Mouse (Mus musculus): ENCODE results near the gene Usp7.
"Not testable (repeated sequence)": the region's sequence is repeated elsewhere in the genome, so short reads cannot be mapped to it uniquely, and the experiment has no call there.

Usp7 gene

GRCm38 (mm10) chr16:8757586-8757985 lies 34.5 kb downstream of the Usp7 start:
- in situ Hi-C loops (cut with MboI), result not testable (repeated sequence)

DNA sequence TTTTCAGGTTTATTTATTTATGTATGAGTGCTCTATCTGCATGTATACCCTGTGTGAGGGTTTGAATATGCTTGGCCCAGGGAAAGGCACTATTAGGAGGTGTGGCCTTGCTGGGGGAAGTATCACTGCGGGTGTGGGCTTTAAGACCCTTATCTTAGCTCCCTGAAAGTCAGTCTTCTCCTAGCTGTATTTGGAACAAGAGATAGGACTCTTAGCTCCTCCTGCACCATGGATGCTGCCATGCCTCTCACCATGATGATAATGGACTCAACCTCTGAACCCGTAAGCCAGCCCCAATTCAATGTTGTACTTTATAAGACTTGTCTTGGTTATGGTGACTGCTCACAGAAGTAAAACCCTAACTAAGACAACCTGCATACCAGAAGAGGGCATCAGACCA lies 39.8 kb downstream of the Usp7 start:
- in situ Hi-C loops (cut with MboI), result no loop called here

DNA sequence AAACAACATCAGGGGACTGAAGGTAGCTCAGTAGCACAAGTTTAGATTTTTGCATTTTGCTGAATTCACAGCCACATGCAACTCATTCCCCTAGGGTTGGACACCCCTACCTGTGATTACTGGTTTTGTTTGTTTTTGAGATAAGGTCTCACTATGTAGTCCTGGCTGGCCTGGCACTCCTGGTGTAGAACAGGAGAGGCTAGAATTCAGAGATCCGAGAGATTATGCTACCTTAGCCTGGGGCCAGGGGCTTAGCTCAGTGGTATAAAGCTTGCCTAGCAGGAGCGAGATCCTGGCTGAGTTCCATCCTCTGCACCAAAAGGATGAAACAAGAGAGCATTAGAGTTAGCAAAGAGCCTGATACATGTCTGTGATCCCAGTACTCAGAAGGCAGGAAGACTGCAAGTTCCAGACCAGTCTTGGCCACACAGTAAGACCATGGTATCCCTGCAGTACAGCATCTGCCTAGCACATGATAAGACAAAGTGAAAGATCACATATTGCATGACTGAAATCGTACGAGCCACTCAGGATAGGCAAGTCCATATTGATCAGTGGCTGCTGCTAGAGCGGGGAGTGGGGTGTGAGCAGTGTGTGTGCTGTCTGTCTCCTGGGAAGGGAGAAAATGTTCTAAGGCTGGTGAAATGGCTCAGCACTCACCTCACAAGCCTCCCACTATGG lies 40.4 kb downstream of the Usp7 start:
- in situ Hi-C loops (cut with MboI), result no loop called here

DNA sequence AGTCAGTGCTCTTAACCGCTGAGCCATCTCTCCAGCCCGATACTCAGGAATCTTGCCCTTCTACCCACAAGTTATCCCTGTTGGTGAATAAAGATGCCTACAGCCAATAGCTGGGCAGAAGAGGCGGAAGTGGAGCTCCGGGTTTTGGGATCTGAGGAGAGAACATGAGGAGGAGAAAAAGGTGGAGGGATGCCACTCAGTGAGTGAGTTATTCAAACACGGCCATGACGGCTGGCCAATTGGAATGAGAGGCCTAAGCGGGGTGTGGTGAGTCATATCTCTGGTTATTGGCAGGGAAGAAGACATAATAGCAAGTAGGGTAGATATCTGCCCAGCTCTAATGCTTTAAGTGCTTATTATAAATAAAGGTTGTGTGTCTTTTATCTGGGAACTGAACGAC lies 43.2 kb downstream of the Usp7 start:
- in situ Hi-C loops (cut with MboI), result no loop called here

DNA sequence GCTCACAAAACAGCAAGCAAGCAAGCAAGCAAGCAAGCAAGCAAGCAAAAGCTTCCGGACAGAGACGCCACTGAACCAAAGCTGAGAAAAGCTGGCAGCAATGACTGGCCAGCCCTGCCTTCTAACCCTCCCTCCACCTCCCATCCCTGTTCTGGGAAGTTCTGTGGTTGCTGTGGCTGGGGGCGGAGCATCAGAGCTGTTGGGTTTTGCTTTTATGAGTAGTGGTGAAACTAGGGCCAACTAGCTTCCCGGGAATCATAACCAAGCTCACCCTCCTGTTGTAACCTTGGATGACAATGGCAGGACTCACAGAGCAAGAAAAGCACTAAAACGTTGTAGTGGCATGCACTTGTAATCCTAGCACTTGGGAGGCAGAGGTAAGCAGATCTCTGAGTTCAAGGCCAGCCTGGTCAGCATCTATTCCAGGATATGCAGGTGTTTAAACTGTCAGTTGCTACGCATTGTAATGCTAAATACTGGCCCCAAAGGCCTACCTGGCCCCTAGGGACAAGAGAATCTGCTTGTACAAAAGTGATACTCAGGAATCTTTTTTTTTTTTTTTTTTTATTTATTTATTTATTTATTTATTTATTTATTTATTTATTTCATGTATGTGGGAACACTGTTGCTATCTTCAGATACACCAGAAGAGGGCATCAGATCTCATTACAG lies 43.8 kb downstream of the Usp7 start:
- in situ Hi-C loops (cut with MboI), result no loop called here

- in situ Hi-C loops (cut with MboI), result no loop called here
Observed at GRCm38 (mm10) chr16:8747772-8748171, 44.3 kb downstream of the Usp7 start.

- in situ Hi-C loops (cut with MboI), result no loop called here
Observed at GRCm38 (mm10) chr16:8746509-8746908, 45.6 kb downstream of the Usp7 start.

GRCm38 (mm10) chr16:8745751-8746150 lies 46.4 kb downstream of the Usp7 start:
- in situ Hi-C loops (cut with MboI), result no loop called here

DNA sequence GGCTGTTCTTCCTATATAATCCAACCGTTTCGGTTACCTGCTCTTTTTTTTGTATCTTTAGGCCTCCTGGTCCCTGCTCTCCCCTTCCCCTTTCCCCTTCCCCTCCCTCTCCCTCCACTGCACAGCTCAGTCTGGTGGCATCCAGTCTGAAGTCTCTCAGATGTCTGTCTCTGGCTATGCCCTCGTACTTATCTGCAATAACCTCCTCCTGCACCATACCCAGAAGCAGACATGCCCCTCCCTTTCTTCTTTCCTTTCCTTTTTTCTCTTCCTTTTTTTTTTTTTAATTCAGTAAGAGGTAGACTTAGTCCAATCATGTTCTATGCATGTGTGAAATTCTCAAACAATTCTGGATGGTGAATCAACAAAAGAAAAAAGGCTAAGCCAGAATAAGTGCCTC lies 48.1 kb downstream of the Usp7 start:
- in situ Hi-C loops (cut with MboI), result no loop called here

DNA sequence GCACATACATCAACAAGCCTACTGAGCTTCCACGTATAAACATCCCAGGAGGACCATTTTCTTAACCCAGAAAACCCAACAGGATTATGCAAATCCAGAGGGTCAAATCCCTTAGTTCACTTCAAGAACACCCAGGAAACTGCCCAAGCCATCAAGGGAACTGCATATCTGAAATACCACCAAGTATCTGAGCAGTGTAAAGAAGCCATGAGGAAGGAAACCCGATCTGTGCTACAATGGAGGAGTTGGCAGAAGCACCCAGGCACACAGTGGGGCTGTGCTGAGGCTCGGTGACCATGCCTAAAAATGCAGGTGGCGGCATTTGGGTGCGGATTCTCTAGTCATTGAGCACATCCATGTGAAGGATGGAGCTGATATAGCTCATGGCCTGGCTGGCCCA lies 50.4 kb downstream of the Usp7 start:
- in situ Hi-C loops (cut with MboI), result no loop called here

- in situ Hi-C loops (cut with MboI), result no loop called here
Observed at GRCm38 (mm10) chr16:8741110-8741509, 51.0 kb downstream of the Usp7 start.

GRCm38 (mm10) chr16:8738542-8739514 lies 53.3 kb downstream of the Usp7 start:
- in situ Hi-C loops (cut with MboI), result no loop called here

DNA sequence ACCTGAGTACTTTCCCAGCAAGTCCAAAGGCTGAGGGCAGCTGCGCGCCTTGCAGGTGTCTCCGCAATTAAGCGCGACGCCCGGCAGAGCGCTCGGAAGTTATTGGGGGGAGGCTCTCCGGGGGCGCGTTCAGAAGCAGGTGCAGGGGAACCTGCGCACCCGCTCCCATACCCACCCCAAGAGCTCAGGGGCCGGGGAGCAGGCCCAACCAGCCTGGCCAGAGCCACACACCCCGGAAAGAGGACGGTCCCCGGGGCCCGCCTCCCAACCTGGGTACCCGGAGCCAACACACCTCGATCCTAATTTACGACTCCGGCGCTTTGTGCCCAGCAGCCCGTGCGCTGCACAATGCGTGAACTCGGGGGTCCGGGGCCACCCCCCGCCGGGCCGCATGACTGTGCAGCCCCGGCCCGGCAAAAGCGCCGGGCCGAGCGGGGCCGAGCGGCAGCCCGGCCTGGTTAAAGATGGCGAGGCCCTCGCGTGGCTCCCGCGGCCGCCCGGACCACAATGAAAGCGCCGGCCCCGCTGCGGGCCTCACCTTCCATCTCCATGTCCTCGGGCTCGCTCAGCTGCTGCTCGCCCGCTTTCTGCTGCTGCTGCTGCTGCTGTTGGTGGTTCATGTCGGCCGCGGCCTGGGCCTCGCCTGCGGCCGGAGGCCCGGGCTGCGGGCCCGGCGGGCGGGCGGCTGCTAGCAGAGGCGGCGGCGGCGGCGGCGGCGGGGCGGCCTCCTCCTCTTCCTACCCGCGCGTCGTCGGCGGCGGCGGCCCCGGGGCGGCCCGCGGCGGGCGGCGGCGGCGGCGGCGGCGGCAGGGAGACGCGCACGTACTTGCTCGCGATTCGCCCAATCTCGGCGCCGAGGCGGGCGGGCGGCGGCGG lies 54.2 kb downstream of the Usp7 start:
- in situ Hi-C loops (cut with MboI), result no loop called here

DNA sequence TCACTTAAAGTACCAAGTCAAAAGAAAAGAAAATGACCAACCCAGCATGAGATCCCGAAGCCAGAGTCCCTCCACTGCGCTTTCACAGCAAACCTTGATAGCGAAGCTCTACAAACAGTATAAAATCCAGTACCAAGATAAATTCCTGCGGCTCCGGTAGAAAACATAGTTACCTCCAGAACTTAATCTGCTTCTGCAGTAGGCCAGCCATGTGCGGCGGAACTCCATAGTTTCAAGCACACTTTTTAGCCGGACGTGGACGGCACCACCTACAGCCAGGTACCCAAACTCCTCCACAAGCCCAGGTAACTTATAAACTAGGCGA lies 54.8 kb downstream of the Usp7 start:
- in situ Hi-C loops (cut with MboI), result no loop called here

DNA sequence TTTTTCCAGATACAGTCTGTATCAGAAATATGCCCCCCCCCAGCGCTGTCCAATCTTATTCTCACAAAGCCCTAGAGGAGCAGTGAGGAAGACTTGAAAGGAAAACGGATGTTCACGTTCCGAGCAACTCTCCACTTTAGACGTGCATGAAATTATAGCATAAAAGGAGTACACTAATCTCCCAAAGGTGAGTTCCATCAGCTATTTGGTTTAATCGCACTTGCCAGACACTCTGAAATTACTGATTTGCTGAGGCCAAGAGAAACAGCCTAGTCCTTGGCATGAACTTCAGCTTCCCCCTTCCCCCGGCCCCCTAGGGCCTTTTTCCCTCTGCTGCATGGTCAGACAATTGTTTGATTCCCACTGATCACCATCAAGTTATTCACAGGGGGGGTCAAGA lies 55.4 kb downstream of the Usp7 start:
- in situ Hi-C loops (cut with MboI), result no loop called here

DNA sequence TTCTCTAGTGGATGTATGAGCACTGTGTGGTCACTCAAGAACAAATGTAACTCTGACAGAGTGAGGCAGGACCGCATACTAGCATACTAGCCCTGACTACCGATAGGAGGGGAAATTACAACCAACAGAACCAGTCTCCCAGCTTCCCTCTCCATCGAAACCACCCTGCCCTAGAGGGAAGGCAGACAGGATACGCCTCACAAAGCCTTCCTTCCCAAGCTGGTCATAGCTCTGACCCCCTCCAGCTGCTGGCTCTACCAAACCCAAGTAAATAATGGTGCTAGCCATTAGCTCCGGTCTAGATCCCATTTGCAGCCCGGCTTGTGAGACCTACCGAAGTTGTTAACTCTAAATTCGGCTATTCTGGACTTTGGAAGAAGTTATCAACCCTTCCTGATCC lies 56.1 kb downstream of the Usp7 start:
- in situ Hi-C loops (cut with MboI), result no loop called here

DNA sequence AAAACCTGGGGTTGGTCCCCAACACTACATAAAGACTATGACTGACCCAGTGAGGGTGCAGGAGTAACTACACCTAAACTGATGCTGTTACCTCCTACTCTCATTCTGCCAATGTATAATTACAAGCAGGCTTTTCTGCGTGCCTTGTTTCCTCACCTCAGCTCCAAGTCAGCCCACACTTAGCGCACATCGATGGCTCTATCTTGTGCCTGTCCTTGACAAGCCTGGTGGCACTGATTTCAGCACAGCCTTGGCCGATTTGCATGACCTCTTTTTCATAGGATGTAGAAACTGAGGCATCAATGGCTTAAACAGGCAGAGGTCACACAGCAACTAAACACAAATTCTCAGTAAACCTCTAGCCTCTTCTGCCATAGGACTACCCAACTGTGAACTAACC lies 57.4 kb downstream of the Usp7 start:
- in situ Hi-C loops (cut with MboI), result no loop called here

- in situ Hi-C loops (cut with MboI), result no loop called here
Observed at GRCm38 (mm10) chr16:8733624-8734023, 58.5 kb downstream of the Usp7 start.

DNA sequence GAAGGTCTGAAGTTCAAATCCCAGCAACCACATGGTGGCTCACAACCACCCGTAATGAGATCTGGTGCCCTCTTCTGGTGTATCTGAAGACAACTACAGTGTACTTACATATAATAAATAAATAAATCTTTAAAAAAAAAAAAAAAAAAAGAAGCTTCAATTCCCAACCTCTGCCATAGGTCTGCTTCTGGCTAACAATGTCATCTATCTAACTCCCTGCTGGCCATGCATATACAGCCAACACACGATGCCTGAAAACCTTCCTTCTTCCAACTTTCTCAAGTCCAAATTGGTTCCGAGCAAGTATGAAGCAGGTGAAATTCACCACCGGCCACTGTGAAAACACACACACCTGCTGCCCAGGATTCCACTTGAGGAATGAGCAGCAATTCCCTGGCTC lies 59.7 kb downstream of the Usp7 start:
- in situ Hi-C loops (cut with MboI), result not testable (repeated sequence)

GRCm38 (mm10) chr16:8731630-8732029 lies 60.5 kb downstream of the Usp7 start:
- in situ Hi-C loops (cut with MboI), result no loop called here

GRCm38 (mm10) chr16:8728111-8728748 lies 63.9 kb downstream of the Usp7 start:
- in situ Hi-C loops (cut with MboI), result no loop called here

Measured in mature B cell (primary cell).